Mouse (Mus musculus): ENCODE data around the gene Amotl1. TPM values are rescaled to one million over a fixed set of nuclear protein-coding genes. Genes with fewer than 3 reads are reported as not detected.
"Not testable (repeated sequence)": the region's sequence is repeated elsewhere in the genome, so short reads cannot be mapped to it uniquely, and the experiment has no call there.

Gene Amotl1
- total RNA-seq, 1 experiment from 2014 or later: 36.1 TPM

GRCm38 (mm10) chr9:14604363-14604762 lies 40.5 kb downstream of the Amotl1 start:
- no peak for DNase-seq

- no peak for DNase-seq
These were observed 41.4 kb downstream of the Amotl1 start for GRCm38 (mm10) chr9:14603475-14603874.

GRCm38 (mm10) chr9:14599799-14600198 lies 45.1 kb downstream of the Amotl1 start:
- DNase-seq: no peak

- no peak for DNase-seq
These were observed 46.7 kb downstream of the Amotl1 start for GRCm38 (mm10) chr9:14598157-14598556.

- DNase-seq: no peak
These were observed 47.4 kb downstream of the Amotl1 start for GRCm38 (mm10) chr9:14597429-14597828.

GRCm38 (mm10) chr9:14596858-14597257 lies 48.0 kb downstream of the Amotl1 start:
- no peak for DNase-seq

- peak; percentile 18 for DNase-seq
These were observed 48.4 kb downstream of the Amotl1 start for GRCm38 (mm10) chr9:14596427-14596826.

- DNase-seq: no peak
These were observed 49.0 kb downstream of the Amotl1 start for GRCm38 (mm10) chr9:14595893-14596292.

GRCm38 (mm10) chr9:14593880-14594279 lies 51.0 kb downstream of the Amotl1 start:
- DNase-seq: no peak

GRCm38 (mm10) chr9:14590666-14591065 lies 54.2 kb downstream of the Amotl1 start:
- no peak for DNase-seq

GRCm38 (mm10) chr9:14588690-14589089 lies 56.2 kb downstream of the Amotl1 start:
- DNase-seq: no peak

- no peak for DNase-seq
These were observed 59.2 kb downstream of the Amotl1 start for GRCm38 (mm10) chr9:14585702-14586101.

GRCm38 (mm10) chr9:14578960-14579359 lies 65.9 kb downstream of the Amotl1 start:
- no peak for DNase-seq

- DNase-seq: not testable (repeated sequence)
These were observed 68.5 kb downstream of the Amotl1 start for GRCm38 (mm10) chr9:14576359-14576758.

GRCm38 (mm10) chr9:14574760-14575399 lies 70.0 kb downstream of the Amotl1 start:
- no peak for DNase-seq

- DNase-seq: no peak
These were observed 75.5 kb downstream of the Amotl1 start for GRCm38 (mm10) chr9:14569175-14569975.

- no peak for DNase-seq
These were observed 76.4 kb downstream of the Amotl1 start for GRCm38 (mm10) chr9:14568487-14568886.

- DNase-seq: no peak
These were observed 80.4 kb downstream of the Amotl1 start for GRCm38 (mm10) chr9:14564486-14564885.

- DNase-seq: no peak
These were observed 81.5 kb downstream of the Amotl1 start for GRCm38 (mm10) chr9:14563351-14563750.

GRCm38 (mm10) chr9:14560545-14560944 lies 84.3 kb downstream of the Amotl1 start:
- DNase-seq: no peak

- no peak for DNase-seq
These were observed 84.9 kb downstream of the Amotl1 start for GRCm38 (mm10) chr9:14559996-14560395.

GRCm38 (mm10) chr9:14559430-14559829 lies 85.4 kb downstream of the Amotl1 start:
- DNase-seq: no peak

GRCm38 (mm10) chr9:14558332-14558731 lies 86.5 kb downstream of the Amotl1 start:
- no peak for DNase-seq

GRCm38 (mm10) chr9:14548366-14548761 lies 96.5 kb downstream of the Amotl1 start:
- DNase-seq: no peak

Measured in adrenal gland, postnatal 25 days (tissue).